Mouse (Mus musculus) kidney, postnatal 36 days (tissue): ENCODE measurements around the gene Lyve1.
"Not testable (repeated sequence)": the region's sequence is repeated elsewhere in the genome, so short reads cannot be mapped to it uniquely, and the experiment has no call there.

Source experiments
- DNase-seq, 2 experiments: peaks; one replicate each; pipeline ENCODE4 v3.0.0; 2021 to 2022; ENCODE audit warnings: mixed read lengths in 2 of 2

Lyve1 gene

GRCm38 (mm10) chr7:110862751-110863289, at the start of gene Lyve1:
Gene Lyve1, minus strand, starts transcription at chr7:110863239.
- DNase-seq: no peak

GRCm38 (mm10) chr7:110908209-110909144, 45.4 kb upstream of the Lyve1 start:
- no peak for DNase-seq

GRCm38 (mm10) chr7:110906566-110906965, 43.5 kb upstream of the Lyve1 start:
- no peak for DNase-seq

GRCm38 (mm10) chr7:110903226-110903625, 40.2 kb upstream of the Lyve1 start:
- DNase-seq: no peak

GRCm38 (mm10) chr7:110897202-110897601, 34.2 kb upstream of the Lyve1 start:
- DNase-seq: no peak

- no peak for DNase-seq
Measured at GRCm38 (mm10) chr7:110896453-110896852, 33.4 kb upstream of the Lyve1 start.

GRCm38 (mm10) chr7:110895772-110896171, 32.7 kb upstream of the Lyve1 start:
- DNase-seq: not testable (repeated sequence)

GRCm38 (mm10) chr7:110894673-110895072, 31.6 kb upstream of the Lyve1 start:
- no peak for DNase-seq

- peak; percentile 60 to 70 for DNase-seq
Measured at GRCm38 (mm10) chr7:110893943-110894610, 31.0 kb upstream of the Lyve1 start.

GRCm38 (mm10) chr7:110891501-110891986, 28.5 kb upstream of the Lyve1 start:
- peak; percentile 84 to 90 for DNase-seq

- peak; percentile 43 to 73 for DNase-seq
Measured at GRCm38 (mm10) chr7:110881746-110882333, 18.8 kb upstream of the Lyve1 start.

GRCm38 (mm10) chr7:110878028-110878427, 15.0 kb upstream of the Lyve1 start:
- no peak for DNase-seq

- peak; percentile 21 to 35 for DNase-seq
Measured at GRCm38 (mm10) chr7:110876965-110877364, 13.9 kb upstream of the Lyve1 start.

GRCm38 (mm10) chr7:110868807-110869206, 5.8 kb upstream of the Lyve1 start:
- DNase-seq: no peak

GRCm38 (mm10) chr7:110867116-110867515, 4.1 kb upstream of the Lyve1 start:
- no peak for DNase-seq

GRCm38 (mm10) chr7:110866021-110866420, 3.0 kb upstream of the Lyve1 start:
- no peak for DNase-seq

GRCm38 (mm10) chr7:110865570-110865969, 2.5 kb upstream of the Lyve1 start:
- no peak for DNase-seq

GRCm38 (mm10) chr7:110865038-110865437, 2.0 kb upstream of the Lyve1 start:
- peak; percentile 36 to 55 for DNase-seq

- no peak for DNase-seq
Measured at GRCm38 (mm10) chr7:110860129-110860528, 2.9 kb downstream of the Lyve1 start.

GRCm38 (mm10) chr7:110855604-110856003, 7.4 kb downstream of the Lyve1 start:
- no peak for DNase-seq

- no peak for DNase-seq
Measured at GRCm38 (mm10) chr7:110854927-110855546, 8.0 kb downstream of the Lyve1 start.

GRCm38 (mm10) chr7:110854519-110854918, 8.5 kb downstream of the Lyve1 start:
- no peak for DNase-seq
